Mouse (Mus musculus) heart, embryonic 14.5 days (tissue): ENCODE measurements around the gene Rccd1. TPM values are rescaled to one million over a fixed set of nuclear protein-coding genes. Genes with fewer than 3 reads are reported as not detected.

ENCODE experiments used
- ATAC-seq: fragments of 200-750 bp; cut with Nextera tagmentation; 2 replicates; pipeline ENCODE4 v1.8.0; 2017; ENCODE audit warnings: low read depth, moderate TSS enrichment; ENCODE audit not compliant: insufficient number of reproducible peaks, insufficient read depth, low FRiP score
- H3K27ac ChIP-seq, 2 experiments: fragments of 200-500 bp in 1 of 2; fragments of 300-500 bp in 1 of 2; sonication (generic) in 1 of 2; replicated peaks in 1 of 2; 2 replicates each; pipeline ENCODE4 v1.5.1; 2012 to 2014; ENCODE audit warnings: low read depth in 2 of 2, low read length in 2 of 2, control low read depth in 1 of 2, mild to moderate bottlenecking in 1 of 2, mixed read lengths in 1 of 2; ENCODE audit not compliant: control insufficient read depth in 1 of 2, insufficient read depth in 1 of 2
- H3K27me3 ChIP-seq: fragments of 300-500 bp; sonication (generic); 2 replicates; pipeline ENCODE4 v1.6.1; 2014; ENCODE audit warnings: mild to moderate bottlenecking, low read length, control low read depth; ENCODE audit not compliant: control insufficient read depth, insufficient read depth
- H3K36me3 ChIP-seq: fragments of 300-500 bp; sonication (generic); 2 replicates; pipeline ENCODE4 v1.6.1; 2014; ENCODE audit warnings: mild to moderate bottlenecking, control low read depth, low read length, mixed read lengths; ENCODE audit not compliant: control insufficient read depth, insufficient read depth
- H3K4me1 ChIP-seq, 2 experiments: fragments of 200-500 bp in 1 of 2; fragments of 300-500 bp in 1 of 2; sonication (generic) in 1 of 2; 2 replicates each; pipeline ENCODE4 v1.6.1; 2012 to 2014; ENCODE audit warnings: low read length in 2 of 2, control low read depth in 1 of 2, mixed read lengths in 1 of 2; ENCODE audit not compliant: control insufficient read depth in 2 of 2, insufficient read depth in 2 of 2
- H3K4me2 ChIP-seq: fragments of 300-500 bp; sonication (generic); 2 replicates; pipeline ENCODE4 v1.6.1; 2014; ENCODE audit warnings: mild to moderate bottlenecking, low read length
- H3K4me3 ChIP-seq, 2 experiments: fragments of 200-500 bp in 1 of 2; fragments of 300-500 bp in 1 of 2; sonication (generic) in 1 of 2; 2 replicates each; pipeline ENCODE4 v1.5.1; 2012 to 2014; ENCODE audit warnings: low read length in 2 of 2, mild to moderate bottlenecking in 2 of 2, control low read depth in 1 of 2, low read depth in 1 of 2, moderate library complexity in 1 of 2; ENCODE audit not compliant: control insufficient read depth in 1 of 2, insufficient read depth in 1 of 2
- H3K9ac ChIP-seq: fragments of 300-500 bp; sonication (generic); 2 replicates; pipeline ENCODE4 v1.6.1; 2014; ENCODE audit warnings: mild to moderate bottlenecking, low read length
- H3K9me3 ChIP-seq: fragments of 300-500 bp; sonication (generic); 2 replicates; pipeline ENCODE4 v1.6.1; 2016; ENCODE audit warnings: low read length, control low read depth; ENCODE audit not compliant: control insufficient read depth
- WGBS: fragments of 180-500 bp; shearing (Covaris S2); extraction: QIAGEN DNeasy Blood & Tissue Kit; methylation state at CpG from one replicate; pipeline ENCODE4 v1.1.7; 2014; 5-methylcytosine and 5-hydroxymethylcytosine counted together
- polyA plus RNA-seq: library from polyadenylated mRNA; unstranded; fragments of >200 nt; fragmentation: Nextera tagmentation; extraction: Ambion mirVana; gene quantifications from 2 replicates; pipeline ENCODE4 v1.2.1, GENCODE M21; 2014

Gene Rccd1
- polyA plus RNA-seq, 1 experiment from 2014 or later, result 7.6 TPM

DNA sequence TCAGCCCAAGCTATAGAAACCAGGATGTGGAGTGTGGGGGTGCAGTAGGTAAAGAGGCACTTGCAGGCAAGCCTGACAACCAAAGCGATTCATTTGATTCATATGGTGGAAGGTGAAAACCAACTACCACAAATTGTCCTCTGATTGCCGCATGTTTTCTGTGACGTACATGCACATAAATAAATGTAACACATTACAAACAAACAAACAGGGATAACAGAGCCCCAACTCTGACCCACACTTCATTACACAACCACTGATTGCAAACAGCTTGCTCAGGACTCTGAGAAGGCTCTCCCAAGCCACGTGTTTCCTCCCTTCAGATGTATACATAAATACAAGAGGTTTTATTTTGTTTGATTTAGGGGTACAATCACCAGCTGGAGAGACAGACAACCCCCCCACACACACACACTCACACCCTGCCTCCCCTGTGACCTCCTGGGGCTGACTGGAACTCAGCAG is 45.7 kb upstream of the Rccd1 start:
- no peaks in the 10 kb centered on the region for H3K27me3 ChIP-seq
- H3K9me3 ChIP-seq, result no peaks in the 10 kb centered on the region
- WGBS, result 51% methylated on average over 4 of the region's 4 CpGs
- peak overlapping the region; percentile 82 for H3K9ac ChIP-seq
- peaks cover 30% of the 10 kb centered on the region for H3K36me3 ChIP-seq
- peak overlapping the region; percentile 70 to 89 for H3K4me3 ChIP-seq
- H3K4me2 ChIP-seq, result peak overlapping the region; percentile 76
- H3K27ac ChIP-seq, result peak overlapping the region; percentile 64 to 84
- no peak for ATAC-seq
- peaks cover 10 to 20% of the 10 kb centered on the region in 2 experiments for H3K4me1 ChIP-seq

DNA sequence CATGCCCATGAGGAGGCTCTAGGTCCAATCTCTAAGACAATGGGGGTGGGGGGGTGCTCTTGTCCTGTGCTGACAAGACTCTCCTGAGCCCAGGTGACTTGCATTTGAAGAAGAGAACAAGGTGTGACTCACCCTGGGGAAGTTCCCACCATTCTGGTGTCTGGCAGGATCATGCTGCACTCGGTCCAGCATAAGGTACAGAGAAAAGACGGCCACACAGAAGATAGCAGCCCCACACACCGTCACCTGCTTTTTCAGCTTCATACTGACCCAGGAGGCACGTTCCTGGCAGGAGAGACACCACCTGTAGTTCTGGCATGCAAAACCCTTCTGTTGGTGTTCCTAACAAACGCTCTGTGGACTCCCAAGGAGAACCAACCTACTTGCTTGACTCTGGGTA is 45.2 kb upstream of the Rccd1 start:
- H3K9me3 ChIP-seq, result no peaks in the 10 kb centered on the region
- peak overlapping the region; percentile 76 for H3K4me2 ChIP-seq
- 65% methylated on average over 5 of the region's 5 CpGs for WGBS
- no peak overlapping the region for H3K9ac ChIP-seq
- H3K36me3 ChIP-seq, result peaks cover 35% of the 10 kb centered on the region
- ATAC-seq, result no peak
- H3K27me3 ChIP-seq, result no peaks in the 10 kb centered on the region
- no peak overlapping the region for H3K4me3 ChIP-seq
- H3K27ac ChIP-seq, result peak overlapping the region in 1 of 2 experiments; percentile 15; a peak in 1 of 4 replicates
- H3K4me1 ChIP-seq, result peaks cover 10 to 20% of the 10 kb centered on the region in 2 experiments

DNA sequence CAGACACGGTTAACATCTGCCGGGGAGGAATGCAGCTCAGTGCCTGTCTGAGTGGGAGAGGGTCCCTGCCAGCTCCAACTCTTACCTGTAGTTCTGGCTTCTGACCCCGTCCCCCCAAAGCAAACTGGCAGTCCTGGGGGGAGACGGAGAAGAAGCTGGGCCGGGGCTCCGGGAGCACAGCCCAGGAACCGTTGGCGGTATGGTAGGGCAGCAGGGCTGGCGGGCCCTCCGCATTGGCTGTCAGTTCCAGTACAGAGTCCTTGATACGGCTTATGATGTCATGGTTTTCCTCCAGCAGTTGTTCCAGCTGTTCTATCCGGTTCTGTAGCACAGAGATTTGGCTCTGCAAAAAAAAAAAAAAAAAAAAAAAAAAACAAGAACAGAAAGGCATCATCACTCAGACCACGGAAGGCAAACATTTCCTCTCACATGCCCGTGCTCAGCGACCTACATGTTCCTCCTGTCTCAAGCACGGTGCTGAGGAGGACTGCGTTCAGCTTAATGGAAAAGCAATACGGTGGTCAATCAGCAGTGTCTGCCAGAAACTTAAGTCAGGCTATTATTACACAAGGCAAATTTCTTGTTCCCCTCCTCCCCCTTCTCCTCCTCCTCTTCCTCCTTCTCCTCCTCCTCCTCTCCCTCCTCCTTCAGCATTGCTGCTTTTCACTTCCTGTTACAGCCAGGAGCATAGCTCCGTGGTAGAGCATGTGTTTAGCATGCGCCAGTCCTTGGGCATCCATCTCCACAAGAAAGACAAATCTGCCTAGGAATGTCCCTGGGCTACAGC is 44.6 kb upstream of the Rccd1 start:
- H3K9me3 ChIP-seq, result 0 out of 2 replicates have a peak, but pooled peaks cover 4% of the 10 kb centered on the region
- peak overlapping the region in 1 of 2 experiments; percentile 47; a peak in 3 of 4 replicates for H3K27ac ChIP-seq
- H3K4me2 ChIP-seq, result peak overlapping the region; percentile 76
- peaks cover 10 to 20% of the 10 kb centered on the region in 2 experiments for H3K4me1 ChIP-seq
- no peaks in the 10 kb centered on the region for H3K27me3 ChIP-seq
- H3K4me3 ChIP-seq, result no peak overlapping the region
- WGBS, result 67% methylated on average over 20 of the region's 20 CpGs
- ATAC-seq, result peak; percentile 24; the same call in 1 of the 2 replicates
- H3K36me3 ChIP-seq, result peaks cover 42% of the 10 kb centered on the region
- peak overlapping the region; percentile 30; the same call in 1 of the 2 replicates for H3K9ac ChIP-seq

DNA sequence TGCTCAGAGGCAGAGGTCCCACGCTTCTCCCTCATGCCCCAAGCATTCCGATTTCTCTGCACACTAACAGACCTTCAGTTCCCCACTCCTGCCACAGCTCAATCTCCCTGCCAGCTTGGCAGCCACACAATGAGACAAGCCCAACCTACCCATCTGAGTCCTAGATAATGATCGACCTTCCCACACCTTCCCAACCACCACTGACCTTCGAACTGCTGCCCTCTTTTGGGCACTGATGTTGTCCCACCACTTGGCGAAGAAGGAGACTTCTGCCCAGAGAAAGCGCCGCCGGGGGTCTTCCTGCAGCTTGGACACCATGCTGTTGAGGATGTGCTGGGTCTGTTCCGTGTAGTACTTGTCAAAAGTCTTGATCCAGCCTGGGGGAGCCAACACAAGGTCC is 43.8 kb upstream of the Rccd1 start:
- H3K9ac ChIP-seq, result 0 out of 2 replicates have a peak overlapping the region, but pooled peaks have one; percentile 30
- ATAC-seq, result no peak

DNA sequence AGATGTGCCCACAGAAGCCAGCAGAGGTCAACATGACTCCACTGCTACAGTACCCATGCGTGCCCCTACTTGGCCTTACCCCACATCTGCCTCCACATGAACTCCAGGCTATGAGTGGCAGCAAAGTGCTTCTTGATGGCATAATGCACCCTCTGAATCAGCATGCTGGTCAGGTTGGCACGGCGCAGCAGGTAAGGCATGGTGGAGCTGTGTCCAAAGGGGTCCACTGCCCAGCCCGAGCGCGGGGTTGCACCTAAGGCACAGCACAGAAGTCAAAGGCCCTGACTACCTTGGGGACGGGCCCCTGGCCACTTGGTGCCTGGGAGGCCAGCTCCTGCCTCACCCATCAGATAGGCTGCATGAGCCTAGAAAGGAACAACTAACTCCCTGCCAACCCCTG is 43.0 kb upstream of the Rccd1 start:
- Histone ChIP-seq H3K36me3 (peaks cover 58% of the 10 kb centered on the region), H3K27ac (no peak overlapping the region), H3K9ac (no peak overlapping the region), H3K27me3 (no peaks in the 10 kb centered on the region), H3K4me3 (no peak overlapping the region), H3K9me3 (0 out of 2 replicates have a peak, but pooled peaks cover 4% of the 10 kb centered on the region), H3K4me2 (no peak overlapping the region), H3K4me1 (peaks cover 10 to 20% of the 10 kb centered on the region in 2 experiments)
- WGBS, result 96% methylated on average over 7 of the region's 7 CpGs
- no peak for ATAC-seq

More for the DNA sequence above, 43.8 kb upstream of the Rccd1 start:
- Histone ChIP-seq H3K4me2 (no peak overlapping the region), H3K9me3 (0 out of 2 replicates have a peak, but pooled peaks cover 4% of the 10 kb centered on the region), H3K36me3 (peaks cover 50% of the 10 kb centered on the region), H3K27ac (peak overlapping the region in 1 of 2 experiments; percentile 47; a peak in 1 of 4 replicates), H3K4me3 (no peak overlapping the region), H3K27me3 (no peaks in the 10 kb centered on the region), H3K4me1 (peaks cover 10 to 20% of the 10 kb centered on the region in 2 experiments)
- WGBS, result 85% methylated on average over 9 of the region's 9 CpGs

DNA sequence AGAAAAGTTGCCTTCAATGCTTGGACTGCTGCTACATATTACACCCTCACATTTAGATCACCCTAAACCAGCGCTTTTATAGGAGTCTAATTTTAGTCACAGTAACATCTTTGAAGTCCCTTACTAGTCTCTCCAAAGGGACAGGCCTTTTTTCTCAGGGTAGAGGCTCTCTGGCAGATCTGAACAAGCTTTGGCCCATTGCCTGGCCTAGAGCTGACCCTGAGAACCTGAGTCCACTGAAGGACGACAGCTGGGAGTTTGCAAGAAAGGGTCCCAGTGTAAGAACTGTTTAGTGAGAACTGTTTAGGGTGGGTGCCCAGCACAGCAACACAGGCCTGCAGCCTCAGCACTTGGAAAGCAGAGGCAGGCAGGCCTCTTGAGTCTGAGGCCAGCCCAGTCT is 41.5 kb upstream of the Rccd1 start:
- H3K27ac ChIP-seq, result no peak overlapping the region
- WGBS, result 56% methylated on average over 2 of the region's 2 CpGs
- H3K4me1 ChIP-seq, result peaks cover 10 to 20% of the 10 kb centered on the region in 2 experiments
- no peak overlapping the region for H3K4me3 ChIP-seq
- ATAC-seq, result no peak
- H3K27me3 ChIP-seq, result no peaks in the 10 kb centered on the region
- 0 out of 2 replicates have a peak, but pooled peaks cover 4% of the 10 kb centered on the region for H3K9me3 ChIP-seq
- H3K4me2 ChIP-seq, result no peak overlapping the region
- peaks cover 72% of the 10 kb centered on the region for H3K36me3 ChIP-seq
- H3K9ac ChIP-seq, result no peak overlapping the region

DNA sequence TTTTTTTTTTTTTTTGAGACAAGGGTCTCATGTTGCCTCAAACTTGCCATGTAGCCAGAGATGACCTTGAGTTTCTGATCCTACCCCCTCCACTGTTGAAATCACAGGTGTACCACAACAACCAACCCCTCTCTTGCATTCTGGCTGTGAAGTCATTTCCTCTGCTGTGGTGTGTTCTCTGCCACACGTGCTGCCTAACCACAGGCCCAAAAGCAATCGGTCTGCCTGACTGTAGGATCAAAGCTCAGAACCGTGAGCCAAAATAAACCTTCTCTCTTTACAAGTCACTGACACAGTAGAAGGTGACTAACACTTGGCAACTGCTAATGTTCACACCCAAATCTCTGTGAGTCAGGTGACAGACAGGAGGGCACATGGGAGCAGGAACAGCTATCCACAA is 36.2 kb upstream of the Rccd1 start:
- peaks cover 0 to 2% of the 10 kb centered on the region in 2 experiments; a peak in 1 of 4 replicates for H3K4me1 ChIP-seq
- ATAC-seq, result no peak
- H3K9me3 ChIP-seq, result 0 out of 2 replicates have a peak, but pooled peaks cover 4% of the 10 kb centered on the region
- 50% methylated on average over 3 of the region's 3 CpGs for WGBS
- H3K4me2 ChIP-seq, result no peak overlapping the region
- no peak overlapping the region for H3K9ac ChIP-seq
- no peak overlapping the region for H3K27ac ChIP-seq
- H3K36me3 ChIP-seq, result peaks cover 96% of the 10 kb centered on the region
- no peaks in the 10 kb centered on the region for H3K27me3 ChIP-seq
- H3K4me3 ChIP-seq, result no peak overlapping the region
